In genomic region chr1:33639234-33639633, GRCm38 (mm10) we compare ENCODE assay signal across 23 mouse cellular contexts. TPM values are rescaled to one million over a fixed set of nuclear protein-coding genes. Genes with fewer than 3 reads are reported as not detected.
DNase-seq lines count a peak whose midpoint lies in the region; ATAC-seq and TF ChIP-seq lines count a peak whose summit lies in the region.
"Had no signal": no experiment of that assay in that cellular context is flagged by ENCODE, and none has a peak within 500 bp of the region (broad histone marks: within the 10 kb centered on the region; RNA-seq: fewer than 3 reads in every experiment).

No protein-coding gene starts in this region.

- TF ChIP-seq EP300 in liver, embryonic 14.5 days (IDR thresholded peaks at IDR 0.05; ENCODE audit: low read depth): peak; percentile 36; the same call in 1 of the 2 replicates

- H3K4me3 ChIP-seq in bone marrow, adult 2 months (replicated peaks; ENCODE audit: control insufficient read depth, low read depth, low read length): no peak overlapping the region
- H3K4me3 ChIP-seq in liver, embryonic 14.5 days (ENCODE audit: insufficient read depth in 1 of 2, low read depth in 2 of 2, low read length in 2 of 2): no peak overlapping the region
- H3K4me3 ChIP-seq in kidney, adult 2 months (ENCODE audit: insufficient read depth, low read depth, low read length): no peak overlapping the region
- H3K4me3 ChIP-seq: embryonic facial prominence, embryonic 13.5 days; forebrain, embryonic 10.5 days; heart, adult 2 months; heart, embryonic 15.5 days; hindbrain, embryonic 10.5 days; hindbrain, embryonic 15.5 days had no signal

- H3K9me3 ChIP-seq in liver, embryonic 14.5 days (ENCODE audit: control insufficient read depth, low read length): no peaks in the 10 kb centered on the region
- H3K9me3 ChIP-seq: embryonic facial prominence, embryonic 13.5 days; heart, embryonic 15.5 days; hindbrain, embryonic 15.5 days had no signal

- ATAC-seq in erythroid progenitor cell, adult 5-6 weeks (replicated peaks; ENCODE audit: low FRiP score, poor library complexity, severe bottlenecking): peak; percentile 85
- ATAC-seq in liver, embryonic 14.5 days (ENCODE audit: insufficient read depth): peak; percentile 78
- peak; percentile 86 for ATAC-seq in megakaryocyte-erythroid progenitor cell, adult 5-6 weeks (replicated peaks; ENCODE audit: low FRiP score, low TSS enrichment, poor library complexity, severe bottlenecking)
- ATAC-seq: activated CD4-positive, CD25-positive, alpha-beta regulatory T cell, adult 4 months; forebrain, embryonic 16.5 days; Patski had no signal

- TF ChIP-seq POLR2A in bone marrow, adult 2 months (IDR thresholded peaks at IDR 0.05; ENCODE audit: borderline replicate concordance, control insufficient read depth, low read depth, low read length): no peak
- no peak for TF ChIP-seq POLR2A in kidney, adult 2 months (IDR thresholded peaks at IDR 0.05; ENCODE audit: low read depth, low read length)

- 0 out of 2 replicates have a peak, but pooled peaks have one; percentile 2 for TF ChIP-seq CTCF in bone marrow, adult 2 months (IDR thresholded peaks at IDR 0.05; ENCODE audit: control insufficient read depth, insufficient read depth, low read length)
- TF ChIP-seq CTCF in liver, embryonic 14.5 days (IDR thresholded peaks at IDR 0.05; ENCODE audit: low read depth): no peak
- TF ChIP-seq CTCF in kidney, adult 2 months (conservative IDR thresholded peaks at IDR 0.05; ENCODE audit: insufficient read depth, insufficient read length, low read depth, low read length): no peak

- no peak overlapping the region for H3K4me2 ChIP-seq in liver, embryonic 14.5 days (ENCODE audit: low read depth)
- H3K4me2 ChIP-seq: embryonic facial prominence, embryonic 13.5 days; heart, embryonic 11.5 days; heart, embryonic 15.5 days; hindbrain, embryonic 15.5 days had no signal

- 81% methylated on average over 7 of the region's 7 CpGs for WGBS in bone marrow, adult 2 months
- 75% methylated on average over 7 of the region's 7 CpGs for WGBS in liver, embryonic 14.5 days (ENCODE audit: insufficient replicate concordance)
- 95% methylated on average over 7 of the region's 7 CpGs for WGBS in kidney, adult 2 months

- peaks cover 50% of the 10 kb centered on the region for H3K36me3 ChIP-seq in liver, embryonic 14.5 days (replicated peaks; ENCODE audit: control insufficient read depth, insufficient read depth, low read depth)
- no peaks in the 10 kb centered on the region for H3K36me3 ChIP-seq in kidney, adult 2 months (ENCODE audit: control insufficient read depth, insufficient read depth, low read length)

- no peak overlapping the region for H3K9ac ChIP-seq in liver, embryonic 14.5 days (replicated peaks)
- H3K9ac ChIP-seq: embryonic facial prominence, embryonic 13.5 days; heart, embryonic 15.5 days; hindbrain, embryonic 15.5 days had no signal

- H3K27ac ChIP-seq in bone marrow, adult 2 months (ENCODE audit: control insufficient read depth, insufficient read depth, low read depth, low read length, poor library complexity): no peak overlapping the region
- peak overlapping the region; percentile 8 for H3K27ac ChIP-seq in liver, embryonic 14.5 days
- H3K27ac ChIP-seq in kidney, adult 2 months (ENCODE audit: insufficient read depth, low read depth, low read length): no peak overlapping the region
- H3K27ac ChIP-seq: embryonic facial prominence, embryonic 13.5 days; forebrain, embryonic 10.5 days; heart, adult 2 months; heart, embryonic 15.5 days; hindbrain, embryonic 10.5 days; hindbrain, embryonic 15.5 days had no signal

- no peaks in the 10 kb centered on the region for H3K27me3 ChIP-seq in liver, embryonic 14.5 days (ENCODE audit: control insufficient read depth, insufficient read depth, low read length)
- no peaks in the 10 kb centered on the region for H3K27me3 ChIP-seq in kidney, adult 2 months (replicated peaks; ENCODE audit: control insufficient read depth, insufficient read depth, low read length)
- H3K27me3 ChIP-seq: CH12.LX; embryonic facial prominence, embryonic 13.5 days; heart, embryonic 15.5 days; hindbrain, embryonic 15.5 days; Patski had no signal

- H3K4me1 ChIP-seq in bone marrow, adult 2 months (ENCODE audit: control insufficient read depth, insufficient read depth, low read length): no peaks in the 10 kb centered on the region
- peaks cover 3 to 10% of the 10 kb centered on the region in 2 experiments for H3K4me1 ChIP-seq in liver, embryonic 14.5 days (replicated peaks; ENCODE audit: control insufficient read depth in 2 of 2, insufficient read depth in 2 of 2, low read length in 1 of 2)
- no peaks in the 10 kb centered on the region for H3K4me1 ChIP-seq in kidney, adult 2 months (ENCODE audit: control insufficient read depth, insufficient read depth, low read length)
- H3K4me1 ChIP-seq: embryonic facial prominence, embryonic 13.5 days; forebrain, embryonic 10.5 days; heart, embryonic 15.5 days; hindbrain, embryonic 10.5 days; hindbrain, embryonic 15.5 days had no signal

- DNase-seq in liver, embryonic 14.5 days (ENCODE audit: low read depth in 3 of 3, low spot score in 3 of 3): no peak
- DNase-seq in kidney, postnatal 10 days: no peak
- no peak for DNase-seq in kidney, adult 2 months
- DNase-seq: adrenal gland, postnatal 14 days; cerebellum, adult 18-20 months; cerebellum, adult 9-11 months; cerebellum, postnatal 36 days; gastrocnemius, postnatal 10 days; heart, adult 2 months; heart, postnatal 14 days had no signal

RNA-seq across cellular contexts. Expression of gene Prim2, which starts 30.4 kb away (rescaled TPM):
- 29.2 and 40.0 TPM in 2 replicates for polyA plus RNA-seq in bone marrow, adult 2 months (2011; ENCODE audit: insufficient read depth, insufficient read length, low replicate concordance, missing spikeins)
- total RNA-seq in erythroid progenitor cell, adult 5-6 weeks (2015; ENCODE audit: low replicate concordance): 62.5 and 83.6 TPM in 2 replicates
- total RNA-seq in erythroid progenitor cell, adult 5-6 weeks (2017; ENCODE audit: low replicate concordance): 84.2 and 84.9 TPM in 2 replicates
- polyA plus RNA-seq in liver, embryonic 14.5 days (2012; rRNA removed): 23.4 and 34.1 TPM in 2 replicates
- polyA plus RNA-seq in liver, embryonic 14.5 days (2014; fragmentation: Nextera tagmentation; extraction: Ambion mirVana): 38.1 and 40.7 TPM in 2 replicates
- 88.7 and 102 TPM in 2 replicates for total RNA-seq in megakaryocyte-erythroid progenitor cell, adult 5-6 weeks (2014; fragmentation: Nextera tagmentation)
- 94.2 and 137 TPM in 2 replicates for total RNA-seq in megakaryocyte-erythroid progenitor cell, adult 5-6 weeks (2017)
- 2.9 and 3.0 TPM in 2 replicates for polyA plus RNA-seq in kidney, adult 2 months (2012; rRNA removed)
